Mouse (Mus musculus): ENCODE measurements around the gene Bcl2l11. TPM values are rescaled to one million over a fixed set of nuclear protein-coding genes. Genes with fewer than 3 reads are reported as not detected.

Gene Bcl2l11
- polyA plus RNA-seq, 1 experiment: 0.67 TPM

- H3K27me3 ChIP-seq (ENCODE audit: control insufficient read depth): peaks cover 79% of the 10 kb centered on the region
- no peak overlapping the region for H3K4me3 ChIP-seq (replicated peaks)
- TF ChIP-seq GATA1 (IDR thresholded peaks at IDR 0.05; ENCODE audit: low read length) (no peak), TAL1 (IDR thresholded peaks at IDR 0.05; ENCODE audit: low read length) (no peak)
- peaks cover 4% of the 10 kb centered on the region; the same call in 1 of the 2 replicates for H3K9me3 ChIP-seq (ENCODE audit: control insufficient read depth, low read length)
- no peaks in the 10 kb centered on the region for H3K36me3 ChIP-seq (ENCODE audit: control insufficient read depth)
- peaks cover 45% of the 10 kb centered on the region for H3K4me1 ChIP-seq (ENCODE audit: control insufficient read depth)
Observed at GRCm38 (mm10) chr2:128122891-128123771, 2.7 kb upstream of the Bcl2l11 start.

- Histone ChIP-seq H3K4me1 (ENCODE audit: control insufficient read depth) (peaks cover 52% of the 10 kb centered on the region), H3K36me3 (ENCODE audit: control insufficient read depth) (peaks cover 7% of the 10 kb centered on the region), H3K4me3 (replicated peaks) (peak overlapping the region; percentile 11), H3K27me3 (ENCODE audit: control insufficient read depth) (peaks cover 77% of the 10 kb centered on the region), H3K9me3 (ENCODE audit: control insufficient read depth, low read length) (peaks cover 4% of the 10 kb centered on the region; the same call in 1 of the 2 replicates)
- TF ChIP-seq TAL1 (IDR thresholded peaks at IDR 0.05; ENCODE audit: low read length): no peak
- no peak for TF ChIP-seq GATA1 (IDR thresholded peaks at IDR 0.05; ENCODE audit: low read length)
Observed at GRCm38 (mm10) chr2:128123921-128124683, 1.7 kb upstream of the Bcl2l11 start.

- Histone ChIP-seq H3K4me3 (replicated peaks) (peak overlapping the region; percentile 89), H3K27me3 (ENCODE audit: control insufficient read depth) (peaks cover 77% of the 10 kb centered on the region), H3K4me1 (ENCODE audit: control insufficient read depth) (peaks cover 52% of the 10 kb centered on the region), H3K36me3 (ENCODE audit: control insufficient read depth) (peaks cover 12% of the 10 kb centered on the region), H3K9me3 (ENCODE audit: control insufficient read depth, low read length) (peaks cover 4% of the 10 kb centered on the region; the same call in 1 of the 2 replicates)
- no peak for TF ChIP-seq TAL1 (IDR thresholded peaks at IDR 0.05; ENCODE audit: low read length)
- TF ChIP-seq GATA1 (IDR thresholded peaks at IDR 0.05; ENCODE audit: low read length): no peak
Observed at GRCm38 (mm10) chr2:128124693-128125092, 1.1 kb upstream of the Bcl2l11 start.

DNA sequence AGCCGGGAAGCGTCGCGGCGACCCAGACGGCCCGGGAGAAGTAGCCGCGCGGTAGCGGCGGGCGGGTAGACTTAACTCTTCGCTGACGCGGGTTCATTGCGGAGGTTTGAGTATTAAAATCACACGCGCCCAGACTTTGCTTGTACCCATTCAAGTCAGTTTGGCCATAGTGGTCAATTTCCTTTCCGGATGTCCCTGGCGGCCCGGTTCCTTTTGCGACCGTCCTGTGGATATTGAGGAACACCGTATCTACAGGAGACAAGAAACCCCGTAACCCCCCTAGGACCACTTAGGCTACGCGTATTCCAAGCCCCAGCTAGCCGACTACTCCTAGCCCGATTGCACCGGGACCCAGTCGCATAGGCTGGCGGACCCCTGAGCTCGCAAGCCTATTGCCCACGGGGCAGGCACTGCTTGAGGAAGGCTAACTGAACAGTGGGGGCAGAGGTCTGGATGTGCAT is 783 bp downstream of the Bcl2l11 start:
- H3K9me3 ChIP-seq (ENCODE audit: control insufficient read depth, low read length): peaks cover 4% of the 10 kb centered on the region; the same call in 1 of the 2 replicates
- H3K36me3 ChIP-seq (ENCODE audit: control insufficient read depth): peaks cover 31% of the 10 kb centered on the region
- H3K27me3 ChIP-seq (ENCODE audit: control insufficient read depth): peaks cover 60% of the 10 kb centered on the region
- peaks cover 55% of the 10 kb centered on the region for H3K4me1 ChIP-seq (ENCODE audit: control insufficient read depth)
- TF ChIP-seq TAL1 (IDR thresholded peaks at IDR 0.05; ENCODE audit: low read length) (no peak), GATA1 (IDR thresholded peaks at IDR 0.05; ENCODE audit: low read length) (no peak)
- H3K4me3 ChIP-seq (replicated peaks): peak overlapping the region; percentile 89

- H3K4me3 ChIP-seq (replicated peaks): peak overlapping the region; percentile 89
- H3K4me1 ChIP-seq (ENCODE audit: control insufficient read depth): peaks cover 58% of the 10 kb centered on the region
- peaks cover 4% of the 10 kb centered on the region; the same call in 1 of the 2 replicates for H3K9me3 ChIP-seq (ENCODE audit: control insufficient read depth, low read length)
- TF ChIP-seq GATA1 (IDR thresholded peaks at IDR 0.05; ENCODE audit: low read length) (no peak), TAL1 (IDR thresholded peaks at IDR 0.05; ENCODE audit: low read length) (no peak)
- peaks cover 54% of the 10 kb centered on the region for H3K27me3 ChIP-seq (ENCODE audit: control insufficient read depth)
- H3K36me3 ChIP-seq (ENCODE audit: control insufficient read depth): peaks cover 35% of the 10 kb centered on the region
Observed at GRCm38 (mm10) chr2:128127121-128127671, 1.4 kb downstream of the Bcl2l11 start.

DNA sequence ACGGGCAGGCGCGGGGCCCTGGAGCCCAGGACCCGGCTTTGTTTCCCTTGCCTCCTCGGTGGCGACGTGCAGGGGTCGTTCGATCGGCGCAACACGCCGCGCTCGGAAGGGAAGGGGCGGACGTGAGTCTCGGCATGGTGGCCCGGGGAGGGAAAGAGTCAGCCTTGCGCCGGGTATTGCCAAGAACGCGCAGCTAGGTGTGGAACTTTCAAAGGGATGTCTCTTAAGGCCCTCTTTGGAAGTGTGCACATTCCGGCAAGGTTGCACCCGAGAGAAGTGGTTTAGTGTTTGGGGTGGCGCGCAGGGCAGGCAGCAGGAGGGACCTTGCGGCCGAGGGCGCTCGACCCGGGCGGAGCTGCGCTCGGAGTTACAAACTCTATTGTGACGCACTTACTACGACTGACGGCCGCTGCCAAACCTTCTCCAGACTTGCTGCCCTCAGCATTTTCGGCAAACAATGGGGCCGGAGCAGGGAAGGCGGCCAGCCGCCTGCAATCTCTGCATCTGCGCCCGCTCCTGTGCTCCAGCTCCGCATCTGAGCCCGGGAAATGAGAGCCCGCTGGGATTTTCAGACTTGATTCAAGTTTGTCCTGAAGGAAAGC is 2.0 kb downstream of the Bcl2l11 start:
- peaks cover 56% of the 10 kb centered on the region for H3K4me1 ChIP-seq (ENCODE audit: control insufficient read depth)
- H3K27me3 ChIP-seq (ENCODE audit: control insufficient read depth): peaks cover 48% of the 10 kb centered on the region
- no peak for TF ChIP-seq TAL1 (IDR thresholded peaks at IDR 0.05; ENCODE audit: low read length)
- no peak for TF ChIP-seq GATA1 (IDR thresholded peaks at IDR 0.05; ENCODE audit: low read length)
- H3K36me3 ChIP-seq (ENCODE audit: control insufficient read depth): peaks cover 38% of the 10 kb centered on the region
- peak overlapping the region; percentile 89 for H3K4me3 ChIP-seq (replicated peaks)
- peaks cover 4% of the 10 kb centered on the region; the same call in 1 of the 2 replicates for H3K9me3 ChIP-seq (ENCODE audit: control insufficient read depth, low read length)

DNA sequence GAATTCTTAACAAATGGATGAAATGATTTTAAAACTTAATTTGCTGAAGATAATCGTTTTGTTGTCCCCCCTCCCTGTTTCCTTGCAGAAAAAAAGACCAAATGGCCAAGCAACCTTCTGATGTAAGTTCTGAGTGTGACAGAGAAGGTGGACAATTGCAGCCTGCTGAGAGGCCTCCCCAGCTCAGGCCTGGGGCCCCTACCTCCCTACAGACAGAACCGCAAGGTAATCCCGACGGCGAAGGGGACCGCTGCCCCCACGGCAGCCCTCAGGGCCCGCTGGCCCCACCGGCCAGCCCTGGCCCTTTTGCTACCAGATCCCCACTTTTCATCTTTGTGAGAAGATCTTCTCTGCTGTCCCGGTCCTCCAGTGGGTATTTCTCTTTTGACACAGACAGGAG is 2.7 kb downstream of the Bcl2l11 start:
- Histone ChIP-seq H3K9me3 (ENCODE audit: control insufficient read depth, low read length) (peaks cover 4% of the 10 kb centered on the region; the same call in 1 of the 2 replicates), H3K4me1 (ENCODE audit: control insufficient read depth) (peaks cover 51% of the 10 kb centered on the region), H3K36me3 (ENCODE audit: control insufficient read depth) (peaks cover 44% of the 10 kb centered on the region), H3K4me3 (replicated peaks) (peak overlapping the region; percentile 89), H3K27me3 (ENCODE audit: control insufficient read depth) (peaks cover 40% of the 10 kb centered on the region)
- no peak for TF ChIP-seq GATA1 (IDR thresholded peaks at IDR 0.05; ENCODE audit: low read length)
- TF ChIP-seq TAL1 (IDR thresholded peaks at IDR 0.05; ENCODE audit: low read length): no peak

DNA sequence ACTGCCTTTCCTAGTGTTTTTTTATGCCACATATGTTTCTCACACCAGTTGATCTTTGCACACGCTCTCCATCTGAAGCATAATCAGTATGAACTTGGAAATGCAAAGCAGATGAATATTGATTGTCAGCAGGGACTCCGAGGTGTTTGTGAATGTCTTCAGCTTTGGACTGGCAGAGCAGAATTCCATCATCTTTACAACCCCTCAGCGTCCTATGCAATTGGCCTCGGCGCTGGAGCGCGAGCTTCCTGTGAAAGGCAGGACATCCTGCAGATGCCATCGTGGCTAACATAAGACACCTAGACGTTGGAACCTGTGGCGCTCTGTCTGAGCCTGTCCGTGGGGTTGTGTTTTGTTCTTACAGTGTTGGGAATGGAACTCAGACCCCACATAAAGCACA is 5.7 kb downstream of the Bcl2l11 start:
- no peak for TF ChIP-seq GATA1 (IDR thresholded peaks at IDR 0.05; ENCODE audit: low read length)
- H3K36me3 ChIP-seq (ENCODE audit: control insufficient read depth): peaks cover 65% of the 10 kb centered on the region
- no peak overlapping the region for H3K4me3 ChIP-seq (replicated peaks)
- no peaks in the 10 kb centered on the region for H3K9me3 ChIP-seq (ENCODE audit: control insufficient read depth, low read length)
- H3K4me1 ChIP-seq (ENCODE audit: control insufficient read depth): peaks cover 28% of the 10 kb centered on the region
- H3K27me3 ChIP-seq (ENCODE audit: control insufficient read depth): peaks cover 11% of the 10 kb centered on the region
